Mouse (Mus musculus) layer of hippocampus, adult 8-10 months (tissue): ENCODE data around the gene Atn1. TPM values are rescaled to one million over a fixed set of nuclear protein-coding genes. Genes with fewer than 3 reads are reported as not detected.

ENCODE experiments used
- DNase-seq, 2 experiments: peaks; one replicate each; pipeline ENCODE4 v3.0.0; 2022; ENCODE audit warnings: low spot score in 2 of 2
- microRNA-seq, 2 experiments: library from miRNA; unstranded; fragments of <30 nt; microRNA quantifications; one replicate each; pipeline ENCODE4 v1.2.0; 2022
- total RNA-seq, 4 experiments: library from RNA; stranded (reverse); gene quantifications; 2 replicates each; pipeline ENCODE4 v1.2.4; 2022

Gene Atn1
- total RNA-seq, 4 experiments from 2014 or later: 138 to 158 (median 147) TPM

DNA sequence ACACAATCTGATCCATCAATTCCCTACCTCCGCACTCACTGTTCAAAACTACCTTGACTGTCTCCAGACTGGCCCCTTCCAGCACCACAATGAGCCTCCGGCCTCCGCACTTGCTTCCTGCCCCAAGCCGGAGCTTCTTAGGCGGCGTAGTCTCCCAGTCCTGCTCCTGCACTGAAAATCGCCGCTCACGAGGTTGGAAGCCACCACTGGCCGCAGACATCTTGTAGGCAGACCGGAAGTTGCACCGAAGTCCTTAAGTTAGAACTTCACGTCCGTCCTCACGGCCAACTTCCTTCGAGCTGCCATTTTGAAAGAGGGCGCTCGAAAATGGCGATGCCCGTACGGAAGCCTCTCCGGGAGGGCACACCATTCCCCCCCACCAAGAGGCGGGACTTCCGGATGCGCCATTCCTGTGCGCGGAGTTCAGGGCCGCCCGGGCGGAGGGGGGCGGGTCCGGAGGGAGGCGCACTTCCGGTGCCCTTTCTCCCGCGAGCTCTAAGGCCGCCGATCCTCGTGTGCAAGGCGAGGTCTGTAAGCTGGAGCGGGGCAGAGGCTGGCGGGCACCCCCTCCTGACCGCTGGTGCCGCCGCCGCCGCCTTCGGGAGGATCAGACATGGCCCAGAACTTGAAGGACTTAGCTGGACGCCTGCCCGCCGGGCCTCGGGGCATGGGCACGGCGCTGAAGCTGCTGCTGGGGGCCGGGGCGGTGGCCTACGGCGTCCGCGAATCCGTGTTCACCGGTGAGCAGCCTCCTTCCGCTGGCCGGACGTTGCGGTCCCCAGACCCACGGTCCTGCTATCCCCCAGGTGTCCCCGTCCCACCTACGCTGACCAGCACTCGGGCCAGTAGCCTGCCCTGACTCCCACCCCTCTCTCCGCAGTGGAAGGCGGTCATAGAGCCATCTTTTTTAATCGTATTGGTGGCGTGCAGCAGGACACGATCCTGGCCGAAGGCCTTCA, 44.2 kb downstream of the Atn1 start, which contains the start of the genes Emg1 and Phb2:
Gene Emg1, minus strand, starts transcription at position 355 of the 959 bp plus-strand sequence.
Gene Phb2, plus strand, starts transcription at position 513 of the 959 bp plus-strand sequence.
- peak; percentile 96 for DNase-seq

- DNase-seq: no peak
Observed at GRCm38 (mm10) chr6:124708289-124708889, 47.9 kb downstream of the Atn1 start.

DNA sequence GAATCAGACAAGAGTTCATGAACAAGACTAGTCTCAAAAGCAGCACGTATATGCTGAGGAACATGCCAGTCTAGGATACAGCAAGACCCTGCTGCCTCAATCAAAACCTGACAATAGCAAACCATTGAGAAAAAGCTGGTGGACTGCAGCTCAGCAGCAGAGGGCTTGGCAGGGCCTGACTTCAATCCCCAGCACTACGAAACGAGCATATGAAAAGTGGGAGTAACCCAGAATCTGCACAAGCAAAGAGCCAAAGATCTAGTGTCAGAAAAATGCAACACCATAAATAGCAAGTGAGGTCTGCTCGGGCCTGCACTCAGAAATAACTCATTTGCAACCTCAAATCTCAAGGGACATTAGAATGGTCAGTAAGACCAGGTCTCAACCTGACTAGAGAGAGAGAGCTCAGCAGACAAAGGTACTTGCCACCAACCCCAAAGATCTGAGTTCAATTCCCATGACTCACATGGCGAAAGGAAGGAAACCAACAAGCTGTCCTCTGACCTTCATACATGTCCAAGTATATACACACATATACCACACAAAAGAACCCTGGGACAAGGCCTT, 50.2 kb downstream of the Atn1 start:
- no peak for DNase-seq

- DNase-seq: no peak
Observed at GRCm38 (mm10) chr6:124704417-124704816, 51.9 kb downstream of the Atn1 start.

- no peak for DNase-seq
Observed at GRCm38 (mm10) chr6:124703789-124704188, 52.5 kb downstream of the Atn1 start.

GRCm38 (mm10) chr6:124702784-124703103, 53.6 kb downstream of the Atn1 start:
- peak; percentile 67 to 73 for DNase-seq

- no peak for DNase-seq
Observed at GRCm38 (mm10) chr6:124702102-124702783, 54.1 kb downstream of the Atn1 start.

GRCm38 (mm10) chr6:124701338-124701737, 55.0 kb downstream of the Atn1 start:
- no peak for DNase-seq

DNA sequence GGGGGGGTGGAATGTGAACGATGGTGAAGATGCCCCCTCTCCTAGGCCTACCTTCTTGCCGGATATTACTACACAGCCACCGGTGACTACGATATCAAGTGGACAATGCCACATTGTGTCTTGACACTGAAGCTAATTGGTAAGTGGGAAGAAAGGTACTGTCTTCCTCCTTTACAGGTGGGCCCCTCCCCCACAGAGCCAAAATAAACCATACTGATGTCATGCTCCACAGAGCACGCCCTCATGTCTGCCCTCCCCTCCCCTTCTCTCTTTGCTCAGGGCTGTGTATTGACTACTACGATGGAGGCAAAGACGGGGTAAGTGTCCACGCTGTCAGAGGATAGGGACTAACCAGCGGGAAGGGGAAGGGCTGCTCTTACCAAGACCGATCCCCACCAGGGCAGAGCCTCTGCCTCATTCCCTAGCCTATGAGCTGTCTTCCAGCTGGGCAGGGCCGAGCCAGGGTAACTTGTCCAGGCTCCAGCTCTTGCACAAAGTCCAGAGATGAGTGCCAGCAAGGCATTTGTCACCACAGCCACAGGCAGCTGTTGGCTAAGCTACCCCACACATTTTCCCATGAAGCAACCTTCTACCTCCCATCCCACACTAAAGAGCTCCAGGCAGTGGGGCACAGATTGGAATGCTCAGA, 56.2 kb downstream of the Atn1 start:
- peak; percentile 68 to 69 for DNase-seq

DNA sequence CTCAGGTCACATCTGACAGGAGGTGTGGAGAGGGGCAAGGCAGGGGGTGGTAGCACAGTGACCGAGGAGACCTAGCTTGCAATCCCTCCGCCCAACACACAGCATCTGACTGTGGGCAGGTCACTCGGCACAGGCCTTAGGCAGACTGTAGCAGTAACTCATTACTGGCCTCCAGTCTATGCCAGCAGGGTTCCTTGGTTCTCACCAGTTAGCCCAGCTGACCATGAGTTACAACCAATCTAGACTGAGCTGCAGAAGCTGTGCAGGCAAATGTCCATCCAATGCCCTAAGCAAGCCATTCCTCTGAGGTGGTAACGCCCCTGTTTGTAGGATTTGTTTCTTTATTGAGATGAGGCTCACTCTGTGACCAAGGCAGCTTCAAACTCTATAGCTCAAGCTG, 57.0 kb downstream of the Atn1 start:
- DNase-seq: no peak

GRCm38 (mm10) chr6:124698751-124699150, 57.6 kb downstream of the Atn1 start:
- DNase-seq: no peak

- no peak for DNase-seq
Observed at GRCm38 (mm10) chr6:124696441-124697150, 59.7 kb downstream of the Atn1 start.

DNA sequence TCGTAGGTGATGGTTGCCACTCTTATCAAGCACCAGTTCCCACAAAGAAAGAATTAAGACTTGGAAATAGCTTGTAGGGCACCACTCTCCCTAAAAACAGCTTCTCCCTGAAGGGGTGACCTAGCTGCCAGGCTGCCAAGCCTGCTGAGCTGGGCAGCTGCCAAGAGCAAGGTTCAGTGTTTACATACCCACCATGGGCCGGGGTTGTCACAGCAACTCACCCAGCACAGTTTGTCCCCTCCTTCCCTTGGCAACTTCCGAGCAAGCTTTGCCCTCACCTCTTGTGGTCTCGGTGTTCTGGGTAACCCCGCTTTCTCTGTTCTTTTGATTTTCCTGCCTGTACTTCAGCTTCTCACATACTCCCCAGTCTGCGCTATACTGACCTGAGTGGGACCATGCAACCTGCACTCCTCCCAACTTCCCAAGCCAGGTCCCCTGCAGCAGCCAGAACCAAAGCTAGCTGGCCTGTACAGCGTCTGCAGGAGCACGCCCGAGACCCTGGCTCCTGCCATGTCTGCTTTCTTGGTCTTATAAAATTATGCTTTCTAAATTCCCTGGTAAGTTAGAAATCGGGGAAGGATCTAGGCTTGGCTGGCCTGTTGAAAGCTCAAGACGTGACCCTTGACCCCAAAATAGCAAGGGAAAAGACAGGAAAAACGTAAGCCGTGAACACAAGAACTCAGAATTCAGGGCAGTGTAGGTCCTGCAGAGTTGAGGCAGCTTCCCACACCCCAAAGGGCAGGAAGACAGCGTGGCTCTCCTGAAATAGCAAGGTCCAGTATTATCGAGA, 62.0 kb downstream of the Atn1 start:
- DNase-seq: peak; percentile 74 to 80

- no peak for DNase-seq
Observed at GRCm38 (mm10) chr6:124693243-124693981, 62.9 kb downstream of the Atn1 start.

Small RNAs within 50 kb of the gene (microRNA-seq; reads per million reads assigned to microRNA genes)
- 1.3 to 22.7 reads per million in 2 experiments for gene Mir141
- gene Mir200c: 32.8 to 208 reads per million in 2 experiments

Other genes starting within 250 kb of the Atn1 start
- 1 to 10 TPM in 3 of 4 experiments, under 1 TPM in 1; 0.89 to 1.9 (median 1.3) TPM for gene C1ra, start 244.1 kb downstream of the Atn1 start, total RNA-seq
- gene C1s1, start 214.2 kb downstream of the Atn1 start, total RNA-seq: 1 to 10 TPM in 3 of 4 experiments, under 1 TPM in 1; 0.59 to 1.7 (median 1.2) TPM
- not detected for gene C1rb, start 186.2 kb downstream of the Atn1 start, total RNA-seq
- under 1 TPM; 0.23 to 0.68 (median 0.44) TPM for gene C1s2, start 120.4 kb downstream of the Atn1 start, total RNA-seq
- gene Lpcat3, start 93.5 kb downstream of the Atn1 start, total RNA-seq: 10 to 100 TPM; 24.1 to 38.4 (median 31.4) TPM
- gene Emg1, start 44.3 kb downstream of the Atn1 start, total RNA-seq: 10 to 100 TPM; 50.1 to 57.2 (median 52.5) TPM
- gene Phb2, start 44.2 kb downstream of the Atn1 start, total RNA-seq: 100 to 1,000 TPM; 118 to 123 (median 120) TPM
- 10 to 100 TPM in 2 of 4 experiments, 1 to 10 TPM in 2; 2.2 to 24.3 (median 13.4) TPM for gene Ptpn6, start 17.8 kb downstream of the Atn1 start, total RNA-seq
- gene Grcc10, start 15.2 kb downstream of the Atn1 start, total RNA-seq: 100 to 1,000 TPM; 311 to 385 (median 325) TPM
- 1 to 10 TPM in 1 of 4 experiments, not detected in 3; 5.1 TPM for gene Gm45234, start 503 bp downstream of the Atn1 start, total RNA-seq
- 1,000 to 10,000 TPM in 3 of 4 experiments, 100 to 1,000 TPM in 1; 993 to 1,113 (median 1,027) TPM for gene Eno2, start 13.1 kb upstream of the Atn1 start, total RNA-seq
- 1 to 10 TPM; 2.3 to 5.1 (median 3.3) TPM for gene Lrrc23, start 23.2 kb upstream of the Atn1 start, total RNA-seq
- 1 to 10 TPM; 3.1 to 7.0 (median 6.0) TPM for gene Spsb2, start 52.1 kb upstream of the Atn1 start, total RNA-seq
- gene Tpi1, start 57.8 kb upstream of the Atn1 start, total RNA-seq: 100 to 1,000 TPM; 782 to 819 (median 789) TPM
- 100 to 1,000 TPM; 181 to 196 (median 186) TPM for gene Usp5, start 73.0 kb upstream of the Atn1 start, total RNA-seq
- 1 to 10 TPM in 2 of 4 experiments, under 1 TPM in 2; 0.61 to 1.0 (median 0.95) TPM for gene Cdca3, start 73.0 kb upstream of the Atn1 start, total RNA-seq
- gene Gnb3, start 83.8 kb upstream of the Atn1 start, total RNA-seq: under 1 TPM in 2 of 4 experiments, not detected in 2; 0.36 to 0.96 TPM
- 10 to 100 TPM; 32.2 to 51.8 (median 36.4) TPM for gene P3h3, start 101.2 kb upstream of the Atn1 start, total RNA-seq
- gene Gpr162, start 107.5 kb upstream of the Atn1 start, total RNA-seq: 100 to 1,000 TPM; 171 to 204 (median 183) TPM
- under 1 TPM in 2 of 4 experiments, not detected in 2; 0.12 to 0.38 TPM for gene Cd4, start 131.7 kb upstream of the Atn1 start, total RNA-seq
- 10 to 100 TPM in 2 of 4 experiments, 1 to 10 TPM in 2; 1.6 to 15.6 (median 8.5) TPM for gene Lag3, start 155.2 kb upstream of the Atn1 start, total RNA-seq
- 100 to 1,000 TPM; 881 to 936 (median 911) TPM for gene Ptms, start 163.6 kb upstream of the Atn1 start, total RNA-seq
- gene Mlf2, start 174.9 kb upstream of the Atn1 start, total RNA-seq: 100 to 1,000 TPM; 564 to 596 (median 590) TPM
- gene Cops7a, start 209.0 kb upstream of the Atn1 start, total RNA-seq: 100 to 1,000 TPM; 129 to 152 (median 145) TPM
- gene Pianp, start 240.2 kb upstream of the Atn1 start, total RNA-seq: 100 to 1,000 TPM; 115 to 179 (median 146) TPM